Mouse (Mus musculus): ENCODE measurements around the gene Polr2f. TPM values are rescaled to one million over a fixed set of nuclear protein-coding genes. Genes with fewer than 3 reads are reported as not detected.

Polr2f gene
- polyA plus RNA-seq, 1 experiment = 134 TPM

DNA sequence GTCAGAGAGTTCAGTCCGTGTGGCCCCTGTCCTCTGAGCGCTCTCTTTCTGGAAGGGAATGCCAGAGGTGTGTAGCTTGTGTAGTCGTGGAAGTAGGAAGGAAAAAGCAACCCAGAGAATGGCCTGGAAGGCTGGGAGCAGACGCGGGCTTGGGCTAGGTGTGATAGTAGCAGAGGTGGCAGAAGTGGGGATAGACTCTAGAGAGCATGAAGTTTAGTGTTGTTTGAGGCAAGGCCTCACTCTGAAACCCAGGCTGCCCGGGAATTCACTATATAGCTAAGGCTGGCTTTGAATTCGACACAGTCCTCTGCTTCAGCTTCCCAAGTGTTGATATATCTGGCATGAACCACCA is 733 bp downstream of the Polr2f start:
- H3K4me1 ChIP-seq (ENCODE audit: control insufficient read depth, insufficient read depth, low read length) = no peaks in the 10 kb centered on the region
- TF ChIP-seq CTCF (IDR thresholded peaks at IDR 0.05; ENCODE audit: extremely low read depth, insufficient read depth, low read length) (no peak), POLR2A (IDR thresholded peaks at IDR 0.05; ENCODE audit: extremely low read depth, insufficient read depth, low read length) (no peak)
- no peak overlapping the region for H3K27ac ChIP-seq (ENCODE audit: insufficient read depth, low read length)
- H3K4me3 ChIP-seq (ENCODE audit: insufficient read depth, low read length) = peak overlapping the region; percentile 63

- H3K4me1 ChIP-seq (ENCODE audit: control insufficient read depth, insufficient read depth, low read length) = no peaks in the 10 kb centered on the region
- TF ChIP-seq CTCF (IDR thresholded peaks at IDR 0.05; ENCODE audit: extremely low read depth, insufficient read depth, low read length) = no peak
- H3K27ac ChIP-seq (ENCODE audit: insufficient read depth, low read length) = no peak overlapping the region
- H3K4me3 ChIP-seq (ENCODE audit: insufficient read depth, low read length) = no peak overlapping the region
Measured at GRCm38 (mm10) chr15:79143316-79143715, 2.5 kb downstream of the Polr2f start.

- Histone ChIP-seq H3K27ac (ENCODE audit: insufficient read depth, low read length) (no peak overlapping the region), H3K4me1 (ENCODE audit: control insufficient read depth, insufficient read depth, low read length) (no peaks in the 10 kb centered on the region), H3K4me3 (ENCODE audit: insufficient read depth, low read length) (no peak overlapping the region)
- TF ChIP-seq POLR2A (IDR thresholded peaks at IDR 0.05; ENCODE audit: extremely low read depth, insufficient read depth, low read length) (no peak), CTCF (IDR thresholded peaks at IDR 0.05; ENCODE audit: extremely low read depth, insufficient read depth, low read length) (no peak)
Measured at GRCm38 (mm10) chr15:79144021-79144420, 3.2 kb downstream of the Polr2f start.

DNA sequence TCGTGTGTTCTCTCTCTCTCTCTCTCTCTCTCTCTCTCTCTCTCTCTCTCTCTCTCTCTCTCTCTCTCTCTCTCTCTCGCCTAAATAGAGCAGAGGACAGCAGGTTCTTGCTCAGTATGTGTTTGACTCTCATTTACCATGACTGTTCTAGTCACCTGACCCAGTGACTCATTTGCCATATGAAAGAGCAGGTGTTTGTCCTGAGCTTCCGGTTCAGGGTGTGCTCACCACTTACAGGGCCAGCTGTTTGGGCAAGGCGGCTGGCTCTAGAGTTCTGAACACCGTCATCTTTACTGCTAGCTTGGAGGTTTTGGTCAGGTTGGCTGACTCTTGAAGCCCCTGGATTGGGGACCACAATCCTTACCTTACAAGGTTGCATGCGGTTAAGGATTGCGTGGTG is 4.7 kb downstream of the Polr2f start:
- H3K4me3 ChIP-seq (ENCODE audit: insufficient read depth, low read length) = no peak overlapping the region
- no peak overlapping the region for H3K27ac ChIP-seq (ENCODE audit: insufficient read depth, low read length)
- no peaks in the 10 kb centered on the region for H3K4me1 ChIP-seq (ENCODE audit: control insufficient read depth, insufficient read depth, low read length)
- TF ChIP-seq POLR2A (IDR thresholded peaks at IDR 0.05; ENCODE audit: extremely low read depth, insufficient read depth, low read length) (no peak), CTCF (IDR thresholded peaks at IDR 0.05; ENCODE audit: extremely low read depth, insufficient read depth, low read length) (no peak)

- H3K4me1 ChIP-seq (ENCODE audit: control insufficient read depth, insufficient read depth, low read length) = no peaks in the 10 kb centered on the region
- no peak overlapping the region for H3K4me3 ChIP-seq (ENCODE audit: insufficient read depth, low read length)
- no peak for TF ChIP-seq POLR2A (IDR thresholded peaks at IDR 0.05; ENCODE audit: extremely low read depth, insufficient read depth, low read length)
- TF ChIP-seq CTCF (IDR thresholded peaks at IDR 0.05; ENCODE audit: extremely low read depth, insufficient read depth, low read length) = peak; percentile 93
- H3K27ac ChIP-seq (ENCODE audit: insufficient read depth, low read length) = no peak overlapping the region
Measured at GRCm38 (mm10) chr15:79148533-79148932, 7.7 kb downstream of the Polr2f start.

DNA sequence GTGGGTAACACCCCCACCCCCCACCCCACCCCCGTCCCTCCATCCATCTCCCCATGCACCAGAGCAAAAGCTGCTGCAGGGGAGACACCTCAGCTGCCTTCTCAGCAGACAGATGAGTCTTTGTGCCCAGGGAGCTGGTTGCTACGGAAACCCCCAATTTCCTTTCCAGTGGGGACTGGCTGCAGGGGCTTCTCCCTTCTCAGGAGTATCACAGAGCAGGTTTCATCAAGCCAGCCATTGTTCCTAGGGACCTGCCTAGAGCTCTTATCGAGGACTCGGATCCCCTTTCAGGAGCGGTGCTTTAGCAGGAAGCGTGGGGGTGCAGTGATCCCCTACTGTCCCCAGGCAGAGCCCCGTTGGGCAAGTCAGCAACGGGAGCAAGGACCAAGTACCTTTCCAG is 11.1 kb downstream of the Polr2f start:
- H3K27ac ChIP-seq (ENCODE audit: insufficient read depth, low read length) = 0 out of 2 replicates have a peak overlapping the region, but pooled peaks have one; percentile 57
- 0 out of 2 replicates have a peak, but pooled peaks have one; percentile 3 for TF ChIP-seq POLR2A (IDR thresholded peaks at IDR 0.05; ENCODE audit: extremely low read depth, insufficient read depth, low read length)
- TF ChIP-seq CTCF (IDR thresholded peaks at IDR 0.05; ENCODE audit: extremely low read depth, insufficient read depth, low read length) = no peak
- no peaks in the 10 kb centered on the region for H3K4me1 ChIP-seq (ENCODE audit: control insufficient read depth, insufficient read depth, low read length)
- no peak overlapping the region for H3K4me3 ChIP-seq (ENCODE audit: insufficient read depth, low read length)

DNA sequence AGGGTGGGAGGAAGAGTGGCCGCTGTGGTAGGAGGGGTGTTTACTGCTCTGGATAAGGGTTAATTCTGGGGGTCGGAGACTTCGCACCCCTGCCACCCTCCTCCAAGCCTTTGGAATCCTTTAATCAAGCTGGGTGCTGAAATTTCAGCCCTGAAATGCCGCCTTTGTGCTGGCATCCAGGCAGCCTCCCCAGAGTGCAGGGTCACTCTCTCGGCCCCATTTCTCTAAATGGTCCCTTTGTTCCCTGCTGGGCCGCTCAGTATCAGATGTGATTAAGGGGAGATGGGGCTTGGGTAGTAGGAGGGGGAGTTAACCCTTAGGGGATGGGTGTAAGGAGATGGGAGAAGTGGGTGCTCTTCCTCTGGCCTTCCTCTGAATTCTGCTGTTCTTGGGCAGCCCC is 11.9 kb downstream of the Polr2f start:
- peak overlapping the region; percentile 57; the same call in 1 of the 2 replicates for H3K27ac ChIP-seq (ENCODE audit: insufficient read depth, low read length)
- no peaks in the 10 kb centered on the region for H3K4me1 ChIP-seq (ENCODE audit: control insufficient read depth, insufficient read depth, low read length)
- TF ChIP-seq POLR2A (IDR thresholded peaks at IDR 0.05; ENCODE audit: extremely low read depth, insufficient read depth, low read length) (no peak), CTCF (IDR thresholded peaks at IDR 0.05; ENCODE audit: extremely low read depth, insufficient read depth, low read length) (no peak)
- H3K4me3 ChIP-seq (ENCODE audit: insufficient read depth, low read length) = no peak overlapping the region

DNA sequence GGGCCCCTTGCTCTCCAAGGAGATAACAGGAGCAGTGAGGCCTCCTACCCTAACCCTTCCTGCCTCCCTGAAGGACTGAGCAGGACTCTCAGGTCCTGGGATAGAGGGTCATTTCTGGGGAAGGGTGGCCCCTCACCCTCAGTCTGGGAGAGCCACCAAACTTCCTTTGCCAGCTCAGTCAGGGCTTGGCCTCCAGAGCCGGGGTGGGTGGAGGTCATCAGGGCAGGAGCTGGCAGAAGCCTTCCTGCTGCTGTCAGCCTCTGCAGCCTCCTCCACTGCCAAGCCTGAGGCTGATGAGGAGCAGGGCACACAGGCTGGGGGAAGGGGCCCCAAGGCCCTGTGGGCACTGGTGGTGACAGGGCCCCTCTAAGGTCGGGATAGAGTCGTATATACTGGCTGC is 14.8 kb downstream of the Polr2f start:
- Histone ChIP-seq H3K4me3 (ENCODE audit: insufficient read depth, low read length) (no peak overlapping the region), H3K27ac (ENCODE audit: insufficient read depth, low read length) (no peak overlapping the region), H3K4me1 (ENCODE audit: control insufficient read depth, insufficient read depth, low read length) (no peaks in the 10 kb centered on the region)
- TF ChIP-seq CTCF (IDR thresholded peaks at IDR 0.05; ENCODE audit: extremely low read depth, insufficient read depth, low read length) = no peak
- no peak for TF ChIP-seq POLR2A (IDR thresholded peaks at IDR 0.05; ENCODE audit: extremely low read depth, insufficient read depth, low read length)

DNA sequence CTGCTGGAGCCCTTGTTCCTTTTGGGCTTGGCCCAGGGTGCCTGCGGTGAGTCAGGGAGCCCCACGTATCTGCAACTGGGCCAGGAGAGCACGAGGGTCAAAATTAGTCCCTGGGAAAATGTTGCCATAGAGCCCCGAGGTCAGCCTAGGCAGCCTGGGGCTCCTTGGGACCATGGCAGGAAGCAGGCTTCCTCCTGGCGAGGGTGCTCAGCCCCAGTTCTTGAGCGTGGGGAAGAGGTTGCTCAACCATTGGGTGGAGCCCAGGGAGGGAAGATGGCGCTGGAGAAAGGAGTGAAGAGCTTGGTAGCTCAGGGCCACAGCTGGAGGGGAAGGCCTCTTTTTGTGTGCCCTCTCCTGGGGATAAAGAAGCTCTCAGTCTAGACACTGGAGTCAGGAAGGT is 21.5 kb downstream of the Polr2f start:
- H3K4me3 ChIP-seq (ENCODE audit: insufficient read depth, low read length) = peak overlapping the region; percentile 37
- H3K27ac ChIP-seq (ENCODE audit: insufficient read depth, low read length) = peak overlapping the region; percentile 65; the same call in 1 of the 2 replicates
- TF ChIP-seq POLR2A (IDR thresholded peaks at IDR 0.05; ENCODE audit: extremely low read depth, insufficient read depth, low read length) (no peak), CTCF (IDR thresholded peaks at IDR 0.05; ENCODE audit: extremely low read depth, insufficient read depth, low read length) (no peak)
- H3K4me1 ChIP-seq (ENCODE audit: control insufficient read depth, insufficient read depth, low read length) = no peaks in the 10 kb centered on the region

DNA sequence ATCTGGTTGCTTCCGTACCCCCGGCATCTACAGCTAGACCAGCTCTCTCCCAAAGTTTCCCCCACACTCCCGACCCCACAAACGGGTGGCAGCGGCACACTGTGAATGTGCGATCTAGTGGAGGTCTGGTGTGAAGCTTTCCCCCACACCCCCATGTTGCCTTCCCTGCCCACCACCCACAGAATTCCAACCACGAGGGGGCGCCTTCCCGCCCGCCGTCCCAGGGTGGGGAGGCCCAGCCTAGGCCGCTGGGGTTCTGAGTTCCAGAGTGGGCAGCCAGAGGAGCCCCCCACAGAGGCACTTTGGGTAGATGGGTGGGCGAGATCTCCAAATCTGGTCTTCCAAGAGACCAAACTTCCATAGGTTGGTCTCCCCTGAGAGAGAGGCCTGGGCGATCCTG is 22.0 kb downstream of the Polr2f start:
- H3K27ac ChIP-seq (ENCODE audit: insufficient read depth, low read length) = peak overlapping the region; percentile 59
- no peak for TF ChIP-seq POLR2A (IDR thresholded peaks at IDR 0.05; ENCODE audit: extremely low read depth, insufficient read depth, low read length)
- H3K4me1 ChIP-seq (ENCODE audit: control insufficient read depth, insufficient read depth, low read length) = no peaks in the 10 kb centered on the region
- peak overlapping the region; percentile 37 for H3K4me3 ChIP-seq (ENCODE audit: insufficient read depth, low read length)

- 0 out of 2 replicates have a peak overlapping the region, but pooled peaks have one; percentile 32 for H3K27ac ChIP-seq (ENCODE audit: insufficient read depth, low read length)
- TF ChIP-seq POLR2A (IDR thresholded peaks at IDR 0.05; ENCODE audit: extremely low read depth, insufficient read depth, low read length) (peak; percentile 63; the same call in 1 of the 2 replicates), CTCF (IDR thresholded peaks at IDR 0.05; ENCODE audit: extremely low read depth, insufficient read depth, low read length) (no peak)
- no peaks in the 10 kb centered on the region for H3K4me1 ChIP-seq (ENCODE audit: control insufficient read depth, insufficient read depth, low read length)
- peak overlapping the region; percentile 36 for H3K4me3 ChIP-seq (ENCODE audit: insufficient read depth, low read length)
Measured at GRCm38 (mm10) chr15:79164251-79164650, 23.4 kb downstream of the Polr2f start.

All from cortical plate, adult 2 months (tissue).